Mouse (Mus musculus) adrenal gland, postnatal 10 days (tissue): ENCODE data around the gene Fndc9. TPM values are rescaled to one million over a fixed set of nuclear protein-coding genes. Genes with fewer than 3 reads are reported as not detected.

Experiments
- DNase-seq: peaks from one replicate; pipeline ENCODE4 v3.0.0; 2021; ENCODE audit warnings: mixed read lengths
- total RNA-seq, 2 experiments: library from RNA; stranded (reverse); gene quantifications; 2 replicates each; pipeline ENCODE4 v1.2.3; 2021

Fndc9 gene
- total RNA-seq, 2 experiments from 2014 or later, result not detected

GRCm38 (mm10) chr11:46233966-46234365 is 1.4 kb upstream of the Fndc9 start:
- no peak for DNase-seq

- DNase-seq, result peak; percentile 86
Observed at GRCm38 (mm10) chr11:46236976-46237375, 1.6 kb downstream of the Fndc9 start.

- no peak for DNase-seq
Observed at GRCm38 (mm10) chr11:46241150-46241673, 5.9 kb downstream of the Fndc9 start.

- no peak for DNase-seq
Observed at GRCm38 (mm10) chr11:46241985-46242384, 6.7 kb downstream of the Fndc9 start.

- no peak for DNase-seq
Observed at GRCm38 (mm10) chr11:46244731-46245604, 9.6 kb downstream of the Fndc9 start.

GRCm38 (mm10) chr11:46245926-46246325 is 10.6 kb downstream of the Fndc9 start:
- no peak for DNase-seq

GRCm38 (mm10) chr11:46246393-46246792 is 11.1 kb downstream of the Fndc9 start:
- DNase-seq, result no peak

- no peak for DNase-seq
Observed at GRCm38 (mm10) chr11:46248352-46248751, 13.0 kb downstream of the Fndc9 start.

GRCm38 (mm10) chr11:46251994-46252393 is 16.7 kb downstream of the Fndc9 start:
- peak; percentile 79 for DNase-seq

GRCm38 (mm10) chr11:46255291-46255690 is 20.0 kb downstream of the Fndc9 start:
- DNase-seq, result no peak

- peak; percentile 44 for DNase-seq
Observed at GRCm38 (mm10) chr11:46258207-46258606, 22.9 kb downstream of the Fndc9 start.

- no peak for DNase-seq
Observed at GRCm38 (mm10) chr11:46258749-46259148, 23.4 kb downstream of the Fndc9 start.

- DNase-seq, result no peak
Observed at GRCm38 (mm10) chr11:46262854-46263253, 27.5 kb downstream of the Fndc9 start.

- DNase-seq, result no peak
Observed at GRCm38 (mm10) chr11:46263291-46263690, 28.0 kb downstream of the Fndc9 start.

GRCm38 (mm10) chr11:46264584-46264983 is 29.3 kb downstream of the Fndc9 start:
- DNase-seq, result no peak

GRCm38 (mm10) chr11:46265031-46265786 is 29.9 kb downstream of the Fndc9 start:
- no peak for DNase-seq

GRCm38 (mm10) chr11:46268991-46269390 is 33.7 kb downstream of the Fndc9 start:
- peak; percentile 72 for DNase-seq

- DNase-seq, result no peak
Observed at GRCm38 (mm10) chr11:46269391-46269790, 34.1 kb downstream of the Fndc9 start.

GRCm38 (mm10) chr11:46269893-46270292 is 34.6 kb downstream of the Fndc9 start:
- no peak for DNase-seq

- no peak for DNase-seq
Observed at GRCm38 (mm10) chr11:46272058-46272681, 36.8 kb downstream of the Fndc9 start.

GRCm38 (mm10) chr11:46273969-46274368 is 38.6 kb downstream of the Fndc9 start:
- no peak for DNase-seq

- DNase-seq, result peak; percentile 84
Observed at GRCm38 (mm10) chr11:46275302-46275701, 40.0 kb downstream of the Fndc9 start.

- no peak for DNase-seq
Observed at GRCm38 (mm10) chr11:46276168-46276567, 40.8 kb downstream of the Fndc9 start.
